Mouse (Mus musculus) monocyte, adult 59 days (primary cell): ENCODE data around the gene Prnd. TPM values are rescaled to one million over a fixed set of nuclear protein-coding genes. Genes with fewer than 3 reads are reported as not detected.

Experiments
- total RNA-seq, 2 experiments: library from RNA; stranded (reverse); gene quantifications; one replicate each; pipeline ENCODE4 v1.2.4; 2023

Prnd gene
- not detected for total RNA-seq

GRCm38 (mm10) chr2:131950598-131951095 lies at the start of gene Prnd:
TSS of gene Prnd (plus strand) at chr2:131950861.

GRCm38 (mm10) chr2:131909683-131910572 lies 40.7 kb upstream of the Prnd start, which contains the start of the genes Prnp and Prn:
TSS of gene Prnp (plus strand) at chr2:131909928.
TSS of gene Prn (plus strand) at chr2:131909957.

Other genes with a start within 250 kb of the Prnd start
- gene Erv3, start 91.1 kb upstream of the Prnd start, total RNA-seq: not detected
- 10 to 100 TPM; 23.7 to 32.7 TPM for gene Prnp, start 40.9 kb upstream of the Prnd start, total RNA-seq
- not detected for gene Prn, start 40.9 kb upstream of the Prnd start, total RNA-seq
- 10 to 100 TPM; 79.5 to 93.2 TPM for gene Rassf2, start 79.4 kb downstream of the Prnd start, total RNA-seq
- 10 to 100 TPM; 24.4 to 30.7 TPM for gene Slc23a2, start 194.2 kb downstream of the Prnd start, total RNA-seq